ENCODE assay signal across 9 mouse cellular contexts in the genomic region with DNA sequence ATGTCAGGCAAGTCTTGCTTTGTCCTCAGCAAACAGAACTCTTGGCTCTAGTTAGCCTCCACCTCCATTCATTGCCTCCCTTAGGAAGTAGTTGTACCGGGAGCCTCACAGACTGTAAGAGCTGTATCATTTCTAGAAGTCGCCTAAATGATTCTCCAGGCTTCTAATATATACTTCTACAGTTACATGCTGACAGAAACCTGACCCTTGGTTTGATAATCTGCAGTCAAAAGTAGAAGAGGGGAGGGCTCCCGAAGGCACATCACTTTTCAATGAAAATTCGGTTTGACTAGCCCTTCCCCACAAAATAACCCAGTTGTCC. TPM values are rescaled to one million over a fixed set of nuclear protein-coding genes. Genes with fewer than 3 reads are reported as not detected.
DNase-seq lines count a peak whose midpoint lies in the region; ATAC-seq and TF ChIP-seq lines count a peak whose summit lies in the region.
"Had no signal": no experiment of that assay in that cellular context is flagged by ENCODE, and none has a peak within 500 bp of the region (broad histone marks: within the 10 kb centered on the region; RNA-seq: fewer than 3 reads in every experiment).

No protein-coding gene starts in this region.

- no peak for TF ChIP-seq EP300 in ES-Bruce4 (IDR thresholded peaks at IDR 0.05; ENCODE audit: insufficient read depth, low read depth, low read length)
- no peak for TF ChIP-seq EP300 in liver, embryonic 14.5 days (IDR thresholded peaks at IDR 0.05; ENCODE audit: low read depth)

- no peaks in the 10 kb centered on the region for H3K9me3 ChIP-seq in heart, embryonic 15.5 days (replicated peaks)
- no peaks in the 10 kb centered on the region for H3K9me3 ChIP-seq in ES-Bruce4 (replicated peaks; ENCODE audit: control insufficient read depth, insufficient read depth, low read length, poor library complexity, severe bottlenecking)
- H3K9me3 ChIP-seq in erythroblast, embryonic 14.5 days (ENCODE audit: control insufficient read depth, low read length) = no peaks in the 10 kb centered on the region
- no peaks in the 10 kb centered on the region for H3K9me3 ChIP-seq in liver, embryonic 14.5 days (ENCODE audit: control insufficient read depth, low read length)

- peak overlapping the region; percentile 61 for H3K4me2 ChIP-seq in heart, embryonic 15.5 days
- peak overlapping the region; percentile 88 for H3K4me2 ChIP-seq in liver, embryonic 14.5 days (ENCODE audit: low read depth)

- H3K9ac ChIP-seq in heart, embryonic 15.5 days = peak overlapping the region; percentile 41; the same call in 1 of the 2 replicates
- peak overlapping the region; percentile 67 for H3K9ac ChIP-seq in ES-Bruce4 (ENCODE audit: low read depth, poor library complexity, severe bottlenecking)
- peak overlapping the region; percentile 99 for H3K9ac ChIP-seq in liver, embryonic 14.5 days (replicated peaks)

- peaks cover 84% of the 10 kb centered on the region for H3K4me1 ChIP-seq in heart, embryonic 15.5 days (replicated peaks)
- H3K4me1 ChIP-seq in ES-Bruce4 (ENCODE audit: control insufficient read depth, insufficient read depth, low read length) = peaks cover 9% of the 10 kb centered on the region
- H3K4me1 ChIP-seq in erythroblast, embryonic 14.5 days (ENCODE audit: control insufficient read depth) = peaks cover 94% of the 10 kb centered on the region
- H3K4me1 ChIP-seq in liver, embryonic 14.5 days (replicated peaks; ENCODE audit: control insufficient read depth in 2 of 2, insufficient read depth in 2 of 2, low read length in 1 of 2) = peaks cover 48 to 49% of the 10 kb centered on the region in 2 experiments

- no peak for ATAC-seq in heart, embryonic 15.5 days (replicated peaks; ENCODE audit: insufficient number of reproducible peaks, insufficient read depth, low FRiP score, low read depth)
- ATAC-seq in liver, embryonic 14.5 days (ENCODE audit: insufficient read depth) = no peak

- H3K36me3 ChIP-seq in heart, embryonic 15.5 days = peaks cover 2% of the 10 kb centered on the region; the same call in 1 of the 2 replicates
- H3K36me3 ChIP-seq in ES-Bruce4 (ENCODE audit: control insufficient read depth, insufficient read depth, low read length, poor library complexity, severe bottlenecking) = peaks cover 23% of the 10 kb centered on the region
- peaks cover 92% of the 10 kb centered on the region for H3K36me3 ChIP-seq in erythroblast, embryonic 14.5 days (ENCODE audit: control insufficient read depth)
- H3K36me3 ChIP-seq in liver, embryonic 14.5 days (replicated peaks; ENCODE audit: control insufficient read depth, insufficient read depth, low read depth) = peaks cover 62% of the 10 kb centered on the region

- DNase-seq in heart, adult 11 months = no peak
- no peak for DNase-seq in liver, embryonic 14.5 days (ENCODE audit: low read depth in 3 of 3, low spot score in 3 of 3)
- no peak for DNase-seq in left cerebral cortex, adult 11 months (ENCODE audit: low spot score)
- DNase-seq in adrenal gland, adult (ENCODE audit: inconsistent age in 2 of 2, low spot score in 1 of 2) = no peak
- DNase-seq in right cerebral cortex, postnatal 10 days (ENCODE audit: low spot score in 2 of 2) = no peak

- peak overlapping the region; percentile 91 for H3K27ac ChIP-seq in heart, embryonic 15.5 days
- peak overlapping the region; percentile 95 for H3K27ac ChIP-seq in ES-Bruce4 (ENCODE audit: insufficient read depth, low read length)
- H3K27ac ChIP-seq in liver, embryonic 14.5 days = peak overlapping the region; percentile 91

- TF ChIP-seq POLR2A in ES-Bruce4 (IDR thresholded peaks at IDR 0.05; ENCODE audit: insufficient read depth, low read length) = no peak

- no peaks in the 10 kb centered on the region for H3K27me3 ChIP-seq in heart, embryonic 15.5 days
- H3K27me3 ChIP-seq in ES-Bruce4 (ENCODE audit: control insufficient read depth, insufficient read depth, low read length, poor library complexity, severe bottlenecking) = no peaks in the 10 kb centered on the region
- no peaks in the 10 kb centered on the region for H3K27me3 ChIP-seq in erythroblast, embryonic 14.5 days (ENCODE audit: control insufficient read depth)
- H3K27me3 ChIP-seq in liver, embryonic 14.5 days (ENCODE audit: control insufficient read depth, insufficient read depth, low read length) = no peaks in the 10 kb centered on the region
- H3K27me3 ChIP-seq: Patski had no signal

- peak overlapping the region; percentile 30 for H3K4me3 ChIP-seq in heart, embryonic 15.5 days
- peak overlapping the region; percentile 66 for H3K4me3 ChIP-seq in ES-Bruce4 (ENCODE audit: low read depth, low read length)
- H3K4me3 ChIP-seq in erythroblast, embryonic 14.5 days (replicated peaks) = peak overlapping the region; percentile 99
- peak overlapping the region; percentile 84 to 97 for H3K4me3 ChIP-seq in liver, embryonic 14.5 days (ENCODE audit: insufficient read depth in 1 of 2, low read depth in 2 of 2, low read length in 2 of 2)

- TF ChIP-seq CTCF in ES-Bruce4 (IDR thresholded peaks at IDR 0.05; ENCODE audit: low read depth, low read length) = no peak
- TF ChIP-seq CTCF in liver, embryonic 14.5 days (IDR thresholded peaks at IDR 0.05; ENCODE audit: low read depth) = no peak

- 36% methylated on average over 4 of the region's 4 CpGs for WGBS in heart, embryonic 15.5 days
- WGBS in liver, embryonic 14.5 days (ENCODE audit: insufficient replicate concordance) = 8% methylated on average over 4 of the region's 4 CpGs

RNA-seq across cellular contexts. Expression of gene Klf3, which starts 9.8 kb away (rescaled TPM):
- 44.3 and 53.3 TPM in 2 replicates for polyA plus RNA-seq in heart, embryonic 15.5 days (2015; fragmentation: Nextera tagmentation; extraction: Ambion mirVana)
- polyA plus RNA-seq in ES-Bruce4 (2011; ENCODE audit: insufficient read depth, insufficient read length, low read depth, missing spikeins) = 108 and 112 TPM in 2 replicates
- 79.3 and 88.0 TPM in 2 replicates for polyA plus RNA-seq in erythroblast, embryonic 14.5 days (2012)
- polyA plus RNA-seq in liver, embryonic 14.5 days (2012; rRNA removed) = 34.2 and 42.8 TPM in 2 replicates
- 69.8 and 83.9 TPM in 2 replicates for polyA plus RNA-seq in liver, embryonic 14.5 days (2014; fragmentation: Nextera tagmentation; extraction: Ambion mirVana)

Comparison
In these comparisons a context has a peak if more than half of its experiments do, and no peak if none do; other contexts are left out.
1. H3K4me3 ChIP-seq: peak in every context shown above with its lines; median percentile 99 in erythroblast, embryonic 14.5 days; 90 in liver, embryonic 14.5 days; 66 in ES-Bruce4; 30 in heart, embryonic 15.5 days.
2. H3K9ac ChIP-seq: peak in every context shown above with its lines; median percentile 99 in liver, embryonic 14.5 days; 67 in ES-Bruce4; 41 in heart, embryonic 15.5 days.